Mouse (Mus musculus) kidney, embryonic 14.5 days (tissue): ENCODE results near the gene H2al1e. TPM values are rescaled to one million over a fixed set of nuclear protein-coding genes. Genes with fewer than 3 reads are reported as not detected.
"Not testable (repeated sequence)": the region's sequence is repeated elsewhere in the genome, so short reads cannot be mapped to it uniquely, and the experiment has no call there.

Experiments
- ATAC-seq: fragments of 200-750 bp; cut with Nextera tagmentation; 2 replicates; pipeline ENCODE4 v1.8.0; 2017; ENCODE audit warnings: moderate number of reproducible peaks, mild to moderate bottlenecking, moderate TSS enrichment, moderate library complexity; ENCODE audit not compliant: low FRiP score, low TSS enrichment
- H3K27ac ChIP-seq: fragments of 300-500 bp; sonication (generic); 2 replicates; pipeline ENCODE4 v1.5.1; 2014; ENCODE audit warnings: low read depth, mild to moderate bottlenecking, low read length, moderate library complexity, mixed read lengths
- H3K27me3 ChIP-seq: fragments of 300-500 bp; sonication (generic); 2 replicates; pipeline ENCODE4 v1.6.1; 2014; ENCODE audit warnings: mild to moderate bottlenecking, low read length; ENCODE audit not compliant: control insufficient read depth, insufficient read depth
- H3K36me3 ChIP-seq: fragments of 300-500 bp; sonication (generic); 2 replicates; pipeline ENCODE4 v1.6.1; 2014; ENCODE audit warnings: low read length, mixed read lengths; ENCODE audit not compliant: control insufficient read depth, insufficient read depth
- H3K4me1 ChIP-seq: fragments of 300-500 bp; sonication (generic); 2 replicates; pipeline ENCODE4 v1.6.1; 2014; ENCODE audit warnings: low read length, mixed read lengths; ENCODE audit not compliant: control insufficient read depth, insufficient read depth
- H3K4me2 ChIP-seq: fragments of 300-500 bp; sonication (generic); replicated peaks from 2 replicates; pipeline ENCODE4 v1.6.1; 2014; ENCODE audit warnings: low read depth, mild to moderate bottlenecking, low read length
- H3K4me3 ChIP-seq: fragments of 300-500 bp; sonication (generic); 2 replicates; pipeline ENCODE4 v1.5.1; 2014; ENCODE audit warnings: mild to moderate bottlenecking, low read length
- H3K9ac ChIP-seq: fragments of 300-500 bp; sonication (generic); 2 replicates; pipeline ENCODE4 v1.6.1; 2014; ENCODE audit warnings: low read depth, mild to moderate bottlenecking, low read length, moderate library complexity
- H3K9me3 ChIP-seq: fragments of 300-500 bp; sonication (generic); 2 replicates; pipeline ENCODE4 v1.6.1; 2016; ENCODE audit warnings: low read length; ENCODE audit not compliant: control insufficient read depth
- WGBS: fragments of 180-500 bp; shearing (Covaris S2); extraction: QIAGEN DNeasy Blood & Tissue Kit; methylation state at CpG from one replicate; pipeline ENCODE4 v1.1.7; 2014; 5-methylcytosine and 5-hydroxymethylcytosine counted together
- polyA plus RNA-seq: library from polyadenylated mRNA; unstranded; fragments of >200 nt; fragmentation: Nextera tagmentation; extraction: Ambion mirVana; gene quantifications from 2 replicates; pipeline ENCODE4 v1.2.1, GENCODE M21; 2014

The H2al1e gene
- polyA plus RNA-seq, 1 experiment from 2014 or later: not detected

GRCm38 (mm10) chrX:11298957-11299356 is 12.8 kb upstream of the H2al1e start, which contains the start of gene H2al1a:
H2al1a (plus strand) TSS chrX:11299257.
- ATAC-seq, H3K9ac ChIP-seq, H3K27ac ChIP-seq, H3K4me2 ChIP-seq, H3K9me3 ChIP-seq, H3K4me3 ChIP-seq, H3K4me1 ChIP-seq, H3K27me3 ChIP-seq, H3K36me3 ChIP-seq: not testable (repeated sequence)
- no CpG with 5 or more reads among the region's 3 CpGs for WGBS

GRCm38 (mm10) chrX:11302132-11302531 is 9.6 kb upstream of the H2al1e start, which contains the start of gene H2al1b:
H2al1b (plus strand) TSS chrX:11302432.
- not testable (repeated sequence) for H3K36me3 ChIP-seq, H3K4me3 ChIP-seq, H3K27me3 ChIP-seq, H3K4me2 ChIP-seq, H3K9ac ChIP-seq, H3K4me1 ChIP-seq, ATAC-seq, H3K27ac ChIP-seq, H3K9me3 ChIP-seq
- 90% methylated on average over 1 of the region's 3 CpGs for WGBS

- not testable (repeated sequence) for H3K4me1 ChIP-seq, ATAC-seq, H3K36me3 ChIP-seq, H3K27me3 ChIP-seq, H3K9me3 ChIP-seq, H3K4me3 ChIP-seq, H3K27ac ChIP-seq, H3K4me2 ChIP-seq, H3K9ac ChIP-seq
- WGBS: 88% methylated on average over 1 of the region's 6 CpGs
Observed at GRCm38 (mm10) chrX:11305355-11305754, 6.4 kb upstream of the H2al1e start, which contains the start of gene H2al1c. H2al1c (plus strand) TSS chrX:11305655.

- H3K4me1 ChIP-seq, H3K9me3 ChIP-seq, H3K27me3 ChIP-seq, H3K27ac ChIP-seq, H3K4me2 ChIP-seq, ATAC-seq, H3K4me3 ChIP-seq, H3K36me3 ChIP-seq, H3K9ac ChIP-seq: not testable (repeated sequence)
- WGBS: no CpG with 5 or more reads among the region's 6 CpGs
Observed at GRCm38 (mm10) chrX:11308524-11308923, 3.2 kb upstream of the H2al1e start, which contains the start of gene H2al1d. H2al1d (plus strand) TSS chrX:11308824.

- no CpG with 5 or more reads among the region's 6 CpGs for WGBS
- not testable (repeated sequence) for H3K4me2 ChIP-seq, H3K9me3 ChIP-seq, H3K27me3 ChIP-seq, H3K36me3 ChIP-seq, H3K4me3 ChIP-seq, H3K9ac ChIP-seq, H3K4me1 ChIP-seq, ATAC-seq, H3K27ac ChIP-seq
Observed at GRCm38 (mm10) chrX:11314858-11315257, 3.1 kb downstream of the H2al1e start, which contains the start of gene H2al1f. H2al1f (plus strand) TSS chrX:11315158.

- no CpG with 5 or more reads among the region's 3 CpGs for WGBS
- H3K9ac ChIP-seq, H3K4me2 ChIP-seq, H3K36me3 ChIP-seq, H3K4me3 ChIP-seq, H3K9me3 ChIP-seq, ATAC-seq, H3K27ac ChIP-seq, H3K4me1 ChIP-seq, H3K27me3 ChIP-seq: not testable (repeated sequence)
Observed at GRCm38 (mm10) chrX:11317956-11318355, 6.2 kb downstream of the H2al1e start, which contains the start of gene H2al1g. H2al1g (plus strand) TSS chrX:11318256.

GRCm38 (mm10) chrX:11321192-11321591 is 9.5 kb downstream of the H2al1e start, which contains the start of gene H2al1h:
H2al1h (plus strand) TSS chrX:11321492.
- not testable (repeated sequence) for H3K27me3 ChIP-seq, H3K4me1 ChIP-seq, ATAC-seq, H3K27ac ChIP-seq, H3K9me3 ChIP-seq, H3K4me3 ChIP-seq, H3K9ac ChIP-seq, H3K4me2 ChIP-seq, H3K36me3 ChIP-seq
- no CpG with 5 or more reads among the region's 6 CpGs for WGBS

GRCm38 (mm10) chrX:11324359-11324758 is 12.6 kb downstream of the H2al1e start, which contains the start of gene H2al1i:
H2al1i (plus strand) TSS chrX:11324659.
- not testable (repeated sequence) for H3K9me3 ChIP-seq, H3K9ac ChIP-seq, H3K4me3 ChIP-seq, H3K4me2 ChIP-seq, H3K27me3 ChIP-seq, H3K27ac ChIP-seq, H3K36me3 ChIP-seq, H3K4me1 ChIP-seq, ATAC-seq
- WGBS: 83% methylated on average over 3 of the region's 5 CpGs

- not testable (repeated sequence) for ATAC-seq, H3K4me2 ChIP-seq, H3K4me1 ChIP-seq, H3K27ac ChIP-seq, H3K9ac ChIP-seq, H3K36me3 ChIP-seq, H3K9me3 ChIP-seq, H3K27me3 ChIP-seq, H3K4me3 ChIP-seq
- WGBS: 93% methylated on average over 2 of the region's 2 CpGs
Observed at GRCm38 (mm10) chrX:11327522-11327921, 15.8 kb downstream of the H2al1e start, which contains the start of gene H2al1j. H2al1j (plus strand) TSS chrX:11327822.
